Mouse (Mus musculus) large intestine, adult 2 months (tissue): ENCODE results near the gene Ostm1. TPM values are rescaled to one million over a fixed set of nuclear protein-coding genes. Genes with fewer than 3 reads are reported as not detected.

Experiments
- DNase-seq: peaks from one replicate; pipeline ENCODE4 v3.0.0-alpha.2; 2012; ENCODE audit warnings: low read depth, low spot score
- WGBS: fragments of 180-500 bp; shearing (Covaris S2); methylation state at CpG from one replicate; pipeline ENCODE4 v1.1.7; 2018; 5-methylcytosine and 5-hydroxymethylcytosine counted together
- polyA plus RNA-seq: library from polyadenylated mRNA; depleted of rRNA; stranded (reverse); fragments of >200 nt; gene quantifications from 2 replicates; pipeline ENCODE4 v1.2.3, GENCODE M21; 2012; rRNA removed

Ostm1 gene
- polyA plus RNA-seq, 1 experiment = 8.3 TPM

GRCm38 (mm10) chr10:42714676-42715075, 131.1 kb downstream of the Ostm1 start:
- 14% methylated on average over 9 of the region's 9 CpGs for WGBS
- no peak for DNase-seq

- WGBS = 18% methylated on average over 19 of the region's 19 CpGs
- peak; percentile 68 for DNase-seq
Measured at GRCm38 (mm10) chr10:42715366-42716035, 131.9 kb downstream of the Ostm1 start.

GRCm38 (mm10) chr10:42722116-42722515, 138.5 kb downstream of the Ostm1 start:
- no peak for DNase-seq
- WGBS = 93% methylated on average over 5 of the region's 5 CpGs

GRCm38 (mm10) chr10:42723275-42724232, 139.9 kb downstream of the Ostm1 start:
- DNase-seq = peak; percentile 79
- 36% methylated on average over 13 of the region's 13 CpGs for WGBS

GRCm38 (mm10) chr10:42729607-42730006, 146.0 kb downstream of the Ostm1 start:
- WGBS = 46% methylated on average over 2 of the region's 2 CpGs

GRCm38 (mm10) chr10:42734546-42735060, 151.0 kb downstream of the Ostm1 start:
- no peak for DNase-seq
- WGBS = 51% methylated on average over 5 of the region's 5 CpGs

More at GRCm38 (mm10) chr10:42729607-42730006, 146.0 kb downstream of the Ostm1 start:
- no peak for DNase-seq

- DNase-seq = no peak
- WGBS = 20% methylated on average over 10 of the region's 10 CpGs
Measured at GRCm38 (mm10) chr10:42751813-42752212, 168.2 kb downstream of the Ostm1 start.

Other genes with a start within 250 kb of the Ostm1 start
- gene Afg1l, start 105.3 kb upstream of the Ostm1 start, polyA plus RNA-seq = 6.7 and 7.3 TPM in 2 replicates
- gene Snx3, start 81.8 kb upstream of the Ostm1 start, polyA plus RNA-seq = 237 and 264 TPM in 2 replicates
- gene Nr2e1, start 190 bp upstream of the Ostm1 start, polyA plus RNA-seq = not detected in 2 replicates
- gene Sec63, start 177.7 kb downstream of the Ostm1 start, polyA plus RNA-seq = 9.2 and 10.1 TPM in 2 replicates